Mouse (Mus musculus): Measurements from ENCODE around the gene Smim4.

GRCm38 (mm10) chr14:31133023-31133665 lies 4.4 kb upstream of the Smim4 start:
- TF ChIP-seq CTCF (IDR thresholded peaks at IDR 0.05; ENCODE audit: borderline replicate concordance, insufficient read depth, low read length) (no peak), POLR2A (IDR thresholded peaks at IDR 0.05; ENCODE audit: low read depth, low read length) (no peak)
